In the genomic region with DNA sequence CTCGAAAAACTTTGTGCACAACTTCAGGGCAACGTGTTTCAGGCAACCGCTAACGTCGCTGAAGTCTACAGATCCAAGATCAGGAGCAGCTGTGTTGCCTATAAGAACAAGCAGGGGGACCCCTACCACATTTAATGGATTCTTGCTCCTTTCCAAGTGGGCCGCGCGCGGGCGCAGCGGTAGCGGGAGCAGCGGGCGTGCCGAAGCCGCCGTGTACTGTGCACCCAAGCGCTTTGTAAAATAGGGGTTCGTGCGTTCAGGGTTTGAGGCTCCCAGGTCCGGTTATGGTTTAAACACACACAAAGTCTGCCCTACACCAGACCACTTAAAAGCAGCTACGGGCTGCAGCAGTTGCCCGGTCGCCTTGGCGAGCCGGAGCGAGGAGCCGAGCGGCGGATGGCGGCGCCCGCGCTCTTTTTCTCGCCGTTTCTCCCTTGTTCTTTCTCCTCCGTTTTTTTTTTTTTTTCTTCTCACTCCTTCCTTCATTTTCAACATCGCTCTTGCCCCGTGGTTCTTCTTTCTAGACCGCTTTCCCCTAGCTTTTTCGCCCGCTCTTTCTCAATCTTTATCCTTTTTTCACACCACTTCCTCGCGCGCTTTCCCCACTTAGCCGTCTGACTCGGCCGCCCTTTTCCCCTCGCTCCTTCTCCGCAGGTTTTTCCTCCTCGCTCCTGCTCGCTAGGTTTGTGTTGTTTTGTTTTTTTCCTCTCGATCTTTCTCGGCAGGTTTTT, we compare ENCODE assay signal across 10 mouse cellular contexts. TPM values are rescaled to one million over a fixed set of nuclear protein-coding genes. Genes with fewer than 3 reads are reported as not detected.
DNase-seq lines count a peak whose midpoint lies in the region; ATAC-seq and TF ChIP-seq lines count a peak whose summit lies in the region.
"Had no signal": no experiment of that assay in that cellular context is flagged by ENCODE, and none has a peak within 500 bp of the region (broad histone marks: within the 10 kb centered on the region; RNA-seq: fewer than 3 reads in every experiment).

No protein-coding gene starts in this region.

- DNase-seq in heart, adult 11 months = peak; percentile 86
- DNase-seq in heart, adult 2 months = no peak
- DNase-seq in urinary bladder, postnatal 14 days (ENCODE audit: low spot score) = peak; percentile 18
- DNase-seq in urinary bladder, postnatal 10 days (ENCODE audit: low spot score) = no peak
- DNase-seq in gastrocnemius, postnatal 25 days = peak; percentile 19
- peak; percentile 41 for DNase-seq in liver

- H3K27ac ChIP-seq in heart, adult 2 months = no peak overlapping the region
- peak overlapping the region; percentile 70 for H3K27ac ChIP-seq in neural tube, embryonic 13.5 days (replicated peaks)

- no peak overlapping the region for H3K9ac ChIP-seq in heart, adult 2 months (ENCODE audit: low read depth, low read length)
- peak overlapping the region; percentile 70 for H3K9ac ChIP-seq in neural tube, embryonic 13.5 days

- TF ChIP-seq EP300 in heart, adult 2 months (IDR thresholded peaks at IDR 0.05; ENCODE audit: insufficient read depth, low read depth, low read length) = no peak

- H3K27me3 ChIP-seq in heart, adult 2 months (ENCODE audit: control insufficient read depth, insufficient read depth, low read length) = no peaks in the 10 kb centered on the region; the same call in 1 of the 2 replicates
- H3K27me3 ChIP-seq in neural tube, embryonic 13.5 days = peaks cover 16% of the 10 kb centered on the region

- no peaks in the 10 kb centered on the region for H3K36me3 ChIP-seq in heart, adult 2 months (ENCODE audit: control insufficient read depth, insufficient read depth, low read length)
- no peaks in the 10 kb centered on the region for H3K36me3 ChIP-seq in neural tube, embryonic 13.5 days

- no peak overlapping the region for H3K4me3 ChIP-seq in heart, adult 2 months
- peak overlapping the region; percentile 44 for H3K4me3 ChIP-seq in neural tube, embryonic 13.5 days

- ATAC-seq in neural tube, embryonic 13.5 days (ENCODE audit: low read depth) = peak; percentile 83
- ATAC-seq in frontal cortex, adult (ENCODE audit: low TSS enrichment) = no peak

- no peaks in the 10 kb centered on the region; the same call in 1 of the 2 replicates for H3K4me1 ChIP-seq in heart, adult 2 months (ENCODE audit: control insufficient read depth, insufficient read depth, low read length)
- peaks cover 14% of the 10 kb centered on the region for H3K4me1 ChIP-seq in neural tube, embryonic 13.5 days (replicated peaks)

- 38% methylated on average over 54 of the region's 54 CpGs for WGBS in heart, adult 2 months
- WGBS in neural tube, embryonic 13.5 days = 1% methylated on average over 54 of the region's 54 CpGs

- H3K4me2 ChIP-seq in neural tube, embryonic 13.5 days = peak overlapping the region; percentile 81

- intact Hi-C loops in heart, adult 2 months (cut with DNase I) = loop anchor here (5.0 kb wide), 3 partner anchors 517 to 1317 kb away; a partner anchor contains a TSS

- H3K79me2 ChIP-seq in heart, adult 2 months (replicated peaks; ENCODE audit: control insufficient read depth, insufficient read depth, low read length) = no peaks in the 10 kb centered on the region

- TF ChIP-seq POLR2A in heart, adult 2 months (IDR thresholded peaks at IDR 0.05; ENCODE audit: insufficient read depth, low read depth, low read length) = no peak

- no peaks in the 10 kb centered on the region; the same call in 1 of the 2 replicates for H3K9me3 ChIP-seq in neural tube, embryonic 13.5 days

- no peak for TF ChIP-seq CTCF in heart, adult 2 months (IDR thresholded peaks at IDR 0.05)

RNA-seq across cellular contexts. Expression of a gene that starts 7.4 kb away (rescaled TPM):
- not detected for total RNA-seq in heart, adult 2 months (2021)
- not detected in 2 replicates for polyA plus RNA-seq in heart, adult 2 months (2012; rRNA removed)
- not detected for total RNA-seq in gastrocnemius, postnatal 25 days (2021)
- polyA plus RNA-seq in neural tube, embryonic 13.5 days (2015; fragmentation: Nextera tagmentation; extraction: Ambion mirVana) = not detected in 2 replicates
- total RNA-seq: G1E; hematopoietic stem cell, adult 5-6 weeks had no signal
- polyA plus RNA-seq: G1E had no signal

Comparison
In these comparisons a context has a peak if more than half of its experiments do, and no peak if none do; other contexts are left out.
1. DNase-seq: peak in heart, adult 11 months (single experiment), urinary bladder, postnatal 14 days (single experiment), gastrocnemius, postnatal 25 days (single experiment) and liver (single experiment); none in heart, adult 2 months (0 of 2) and urinary bladder, postnatal 10 days (single experiment).